In genomic region chr9:15003676-15004297, GRCm38 (mm10) we compare ENCODE assay signal across 10 mouse cellular contexts. TPM values are rescaled to one million over a fixed set of nuclear protein-coding genes. Genes with fewer than 3 reads are reported as not detected.
A peak's percentile ranks its signal among the peaks of the same experiment; 100 is the strongest.
DNase-seq lines count a peak whose midpoint lies in the region; ATAC-seq and TF ChIP-seq lines count a peak whose summit lies in the region.
"Had no signal": no experiment of that assay in that cellular context is flagged by ENCODE, and none has a peak within 500 bp of the region (broad histone marks: within the 10 kb centered on the region; RNA-seq: fewer than 3 reads in every experiment).

No protein-coding gene starts in this region.

- no peak overlapping the region for H3K9ac ChIP-seq in embryonic facial prominence, embryonic 12.5 days
- H3K9ac ChIP-seq in limb, embryonic 11.5 days (ENCODE audit: low read length), result no peak overlapping the region

- no peak overlapping the region for H3K27ac ChIP-seq in cerebellum, adult 2 months (ENCODE audit: insufficient read depth, low read length)
- peak overlapping the region; percentile 24; the same call in 1 of the 2 replicates for H3K27ac ChIP-seq in embryonic facial prominence, embryonic 12.5 days
- H3K27ac ChIP-seq in limb, embryonic 11.5 days (replicated peaks; ENCODE audit: low read depth, low read length), result no peak overlapping the region

- no peak overlapping the region for H3K4me3 ChIP-seq in cerebellum, adult 2 months (replicated peaks; ENCODE audit: insufficient read depth, low read depth, low read length)
- H3K4me3 ChIP-seq in embryonic facial prominence, embryonic 12.5 days, result no peak overlapping the region
- H3K4me3 ChIP-seq in limb, embryonic 11.5 days (ENCODE audit: low read depth, low read length), result no peak overlapping the region
- no peak overlapping the region for H3K4me3 ChIP-seq in lung, adult 2 months (replicated peaks; ENCODE audit: extremely low read depth, low read depth, low read length)
- H3K4me3 ChIP-seq: myocyte had no signal

- no peaks in the 10 kb centered on the region for H3K27me3 ChIP-seq in cerebellum, adult 2 months (ENCODE audit: control insufficient read depth, insufficient read depth, low read length)
- H3K27me3 ChIP-seq in embryonic facial prominence, embryonic 12.5 days, result no peaks in the 10 kb centered on the region
- no peaks in the 10 kb centered on the region for H3K27me3 ChIP-seq in limb, embryonic 11.5 days (ENCODE audit: control insufficient read depth, insufficient read depth, low read length)

- peaks cover 26% of the 10 kb centered on the region for H3K36me3 ChIP-seq in embryonic facial prominence, embryonic 12.5 days
- peaks cover 2% of the 10 kb centered on the region for H3K36me3 ChIP-seq in limb, embryonic 11.5 days (ENCODE audit: control insufficient read depth, insufficient read depth, low read length)

- no peaks in the 10 kb centered on the region for H3K9me3 ChIP-seq in embryonic facial prominence, embryonic 12.5 days
- no peaks in the 10 kb centered on the region for H3K9me3 ChIP-seq in limb, embryonic 11.5 days (ENCODE audit: control insufficient read depth, low read length)

- ATAC-seq in CD4-positive, CD25-positive, alpha-beta regulatory T cell, adult 4 months, result peak; percentile 28
- ATAC-seq in embryonic facial prominence, embryonic 12.5 days (ENCODE audit: insufficient number of reproducible peaks, insufficient read depth, low FRiP score, low TSS enrichment), result no peak
- ATAC-seq in limb, embryonic 11.5 days (ENCODE audit: insufficient number of reproducible peaks, low FRiP score, low TSS enrichment, low read depth), result no peak

- no peak for TF ChIP-seq CTCF in cerebellum, adult 2 months (IDR thresholded peaks at IDR 0.05; ENCODE audit: borderline replicate concordance, insufficient read depth, low read depth, low read length)
- no peak for TF ChIP-seq CTCF in lung, adult 2 months (IDR thresholded peaks at IDR 0.05; ENCODE audit: insufficient read depth, low read length)

- no peaks in the 10 kb centered on the region for H3K4me1 ChIP-seq in cerebellum, adult 2 months (ENCODE audit: control insufficient read depth, insufficient read depth, low read length)
- H3K4me1 ChIP-seq in embryonic facial prominence, embryonic 12.5 days, result peaks cover 11% of the 10 kb centered on the region
- H3K4me1 ChIP-seq in limb, embryonic 11.5 days (ENCODE audit: control insufficient read depth, insufficient read depth, low read length), result 0 out of 2 replicates have a peak, but pooled peaks cover 3% of the 10 kb centered on the region
- H3K4me1 ChIP-seq in lung, adult 2 months (ENCODE audit: control insufficient read depth, insufficient read depth, low read length), result no peaks in the 10 kb centered on the region

- intact Hi-C loops in left cerebral cortex, postnatal 14 days (cut with DNase I), result no loop called here

- no peak for TF ChIP-seq POLR2A in cerebellum, adult 2 months (IDR thresholded peaks at IDR 0.05; ENCODE audit: borderline replicate concordance, insufficient read depth, low read length)
- TF ChIP-seq POLR2A in lung, adult 2 months (IDR thresholded peaks at IDR 0.05; ENCODE audit: borderline replicate concordance, extremely low read depth, low read depth, low read length), result no peak

- 34% methylated on average over 10 of the region's 10 CpGs for WGBS in cerebellum, adult 2 months
- 25% methylated on average over 10 of the region's 10 CpGs for WGBS in embryonic facial prominence, embryonic 12.5 days
- WGBS in limb, embryonic 11.5 days, result 30% methylated on average over 10 of the region's 10 CpGs
- WGBS in lung, adult 2 months, result 66% methylated on average over 10 of the region's 10 CpGs

- peak; percentile 16 to 23 for DNase-seq in cerebellum, postnatal 10 days
- DNase-seq in cerebellum, adult 2 months, result no peak
- DNase-seq in limb, embryonic 11.5 days (ENCODE audit: low spot score), result peak; percentile 25
- no peak for DNase-seq in gastrocnemius, adult 8-10 months (ENCODE audit: low spot score in 2 of 2)
- DNase-seq in lung, adult 2 months, result no peak
- no peak for DNase-seq in left cerebral cortex, postnatal 14 days (ENCODE audit: low spot score in 2 of 2)
- DNase-seq: gastrocnemius, postnatal 25 days had no signal

- no peak overlapping the region for H3K4me2 ChIP-seq in embryonic facial prominence, embryonic 12.5 days (replicated peaks)
- H3K4me2 ChIP-seq in limb, embryonic 11.5 days (ENCODE audit: low read depth, severe bottlenecking), result no peak overlapping the region

RNA-seq across cellular contexts. Expression of gene Panx1, which starts 41.5 kb away (rescaled TPM):
- polyA plus RNA-seq in cerebellum, adult 2 months (2012; rRNA removed), result 14.1 and 18.5 TPM in 2 replicates
- polyA plus RNA-seq in CD4-positive, CD25-positive, alpha-beta regulatory T cell, adult 4 months (2017; shearing (Covaris generic)), result 10 to 100 TPM; 16.1 to 23.4 TPM
- polyA plus RNA-seq in embryonic facial prominence, embryonic 12.5 days (2016; fragmentation: Nextera tagmentation; extraction: Ambion mirVana), result 68.5 and 75.9 TPM in 2 replicates
- 78.4 and 79.6 TPM in 2 replicates for polyA plus RNA-seq in limb, embryonic 11.5 days (2014; fragmentation: Nextera tagmentation; extraction: Ambion mirVana)
- 10 to 100 TPM; 26.9 to 36.7 (median 27.8) TPM for total RNA-seq in gastrocnemius, adult 8-10 months (2022)
- polyA plus RNA-seq in lung, adult 2 months (2012; rRNA removed), result 17.0 and 21.9 TPM in 2 replicates
- total RNA-seq in left cerebral cortex, postnatal 14 days (2021), result 10 to 100 TPM; 42.2 to 43.4 TPM

Comparison
In these comparisons a context has a peak if more than half of its experiments do, and no peak if none do; other contexts are left out.
1. DNase-seq: peak in cerebellum, postnatal 10 days (2 of 2) and limb, embryonic 11.5 days (single experiment); none in cerebellum, adult 2 months (0 of 2), gastrocnemius, adult 8-10 months (0 of 2), lung, adult 2 months (single experiment) and left cerebral cortex, postnatal 14 days (0 of 2).